In genomic region chr17:6141344-6141743, GRCm38 (mm10) we compare ENCODE assay signal across 20 mouse cellular contexts. TPM values are rescaled to one million over a fixed set of nuclear protein-coding genes. Genes with fewer than 3 reads are reported as not detected.
A peak's percentile ranks its signal among the peaks of the same experiment; 100 is the strongest.
DNase-seq lines count a peak whose midpoint lies in the region; ATAC-seq and TF ChIP-seq lines count a peak whose summit lies in the region.
"Had no signal": no experiment of that assay in that cellular context is flagged by ENCODE, and none has a peak within 500 bp of the region (broad histone marks: within the 10 kb centered on the region; RNA-seq: fewer than 3 reads in every experiment).

No protein-coding gene starts in this region.

- no peak for TF ChIP-seq POLR2A in myocyte (IDR thresholded peaks at IDR 0.05; ENCODE audit: insufficient read length, low read depth)

- H3K27me3 ChIP-seq in limb, embryonic 15.5 days: no peaks in the 10 kb centered on the region
- no peaks in the 10 kb centered on the region for H3K27me3 ChIP-seq in limb, embryonic 10.5 days (ENCODE audit: low read depth, poor library complexity, severe bottlenecking)
- H3K27me3 ChIP-seq in myocyte (ENCODE audit: control insufficient read depth, insufficient read depth, insufficient read length): no peaks in the 10 kb centered on the region
- no peaks in the 10 kb centered on the region for H3K27me3 ChIP-seq in hindbrain, embryonic 10.5 days (ENCODE audit: insufficient read depth, poor library complexity, severe bottlenecking)
- H3K27me3 ChIP-seq: CH12.LX; embryonic facial prominence, embryonic 12.5 days had no signal

- H3ac ChIP-seq in myocyte (ENCODE audit: control insufficient read depth, insufficient read length): no peak overlapping the region

- H3K4me3 ChIP-seq in gastrocnemius, adult 2 months: no peak overlapping the region
- H3K4me3 ChIP-seq in limb, embryonic 15.5 days: no peak overlapping the region
- H3K4me3 ChIP-seq in limb, embryonic 10.5 days: no peak overlapping the region
- H3K4me3 ChIP-seq in myocyte: no peak overlapping the region
- no peak overlapping the region for H3K4me3 ChIP-seq in hindbrain, embryonic 10.5 days
- H3K4me3 ChIP-seq: embryonic facial prominence, embryonic 12.5 days; forebrain, embryonic 10.5 days had no signal

- ATAC-seq in limb, embryonic 15.5 days (ENCODE audit: insufficient number of reproducible peaks, low FRiP score, low TSS enrichment, low read depth): no peak
- ATAC-seq: forebrain, embryonic 14.5 days; intestine, postnatal 0 days had no signal

- intact Hi-C loops in gastrocnemius, adult 2 months (cut with DNase I): loop anchor here (5.0 kb wide), 1 partner anchor 34 kb away; the partner anchor contains the start of gene Tulp4

- no peak for DNase-seq in gastrocnemius, adult 2 months
- no peak for DNase-seq in gastrocnemius, postnatal 10 days
- no peak for DNase-seq in limb, embryonic 10.5 days (ENCODE audit: low spot score)
- DNase-seq in adrenal gland, postnatal 25 days: no peak
- no peak for DNase-seq in hindbrain, embryonic 10.5 days (ENCODE audit: low spot score)
- DNase-seq: adrenal gland, adult 8-10 months; cerebellum, adult 11 months; cerebellum, adult 8-10 months; cerebellum, postnatal 14 days; embryo, embryonic 11 days; heart, postnatal 36 days had no signal

- peaks cover 5% of the 10 kb centered on the region; the same call in 1 of the 2 replicates for H3K4me1 ChIP-seq in limb, embryonic 15.5 days
- no peaks in the 10 kb centered on the region for H3K4me1 ChIP-seq in limb, embryonic 10.5 days
- H3K4me1 ChIP-seq in hindbrain, embryonic 10.5 days (replicated peaks): peaks cover 6% of the 10 kb centered on the region; the same call in 1 of the 2 replicates
- H3K4me1 ChIP-seq: embryonic facial prominence, embryonic 12.5 days had no signal

- no peaks in the 10 kb centered on the region for H3K9me3 ChIP-seq in limb, embryonic 15.5 days
- H3K9me3 ChIP-seq in limb, embryonic 10.5 days (replicated peaks): no peaks in the 10 kb centered on the region
- H3K9me3 ChIP-seq in hindbrain, embryonic 10.5 days: no peaks in the 10 kb centered on the region
- H3K9me3 ChIP-seq: embryonic facial prominence, embryonic 12.5 days; forebrain, embryonic 10.5 days had no signal

- H3K4me2 ChIP-seq in limb, embryonic 15.5 days: no peak overlapping the region
- H3K4me2 ChIP-seq in myocyte (ENCODE audit: low read depth): peak overlapping the region; percentile 65
- H3K4me2 ChIP-seq: embryonic facial prominence, embryonic 12.5 days; heart, embryonic 11.5 days; hindbrain, embryonic 14.5 days had no signal

- H3K27ac ChIP-seq in gastrocnemius, adult 2 months: peak overlapping the region; percentile 43
- H3K27ac ChIP-seq in limb, embryonic 15.5 days: peak overlapping the region; percentile 69
- H3K27ac ChIP-seq in limb, embryonic 10.5 days: no peak overlapping the region
- H3K27ac ChIP-seq in hindbrain, embryonic 10.5 days: no peak overlapping the region
- H3K27ac ChIP-seq: embryonic facial prominence, embryonic 12.5 days; forebrain, embryonic 10.5 days; hindbrain, embryonic 14.5 days had no signal

- H3K79me2 ChIP-seq in myocyte (ENCODE audit: control insufficient read depth, insufficient read depth): peaks cover 66% of the 10 kb centered on the region

- no peak overlapping the region for H3K9ac ChIP-seq in limb, embryonic 15.5 days
- H3K9ac ChIP-seq: embryonic facial prominence, embryonic 12.5 days; hindbrain, embryonic 14.5 days had no signal

- TF ChIP-seq CTCF in gastrocnemius, adult 2 months (IDR thresholded peaks at IDR 0.05): no peak

- 0 out of 2 replicates have a peak, but pooled peaks cover 10% of the 10 kb centered on the region for H3K36me3 ChIP-seq in limb, embryonic 15.5 days
- peaks cover 43% of the 10 kb centered on the region for H3K36me3 ChIP-seq in limb, embryonic 10.5 days
- H3K36me3 ChIP-seq in myocyte (ENCODE audit: control insufficient read depth, insufficient read depth): peaks cover 4% of the 10 kb centered on the region
- H3K36me3 ChIP-seq in hindbrain, embryonic 10.5 days: peaks cover 57% of the 10 kb centered on the region

- 75% methylated on average over 2 of the region's 2 CpGs for WGBS in limb, embryonic 15.5 days
- 95% methylated on average over 2 of the region's 2 CpGs for WGBS in limb, embryonic 10.5 days
- 95% methylated on average over 2 of the region's 2 CpGs for WGBS in hindbrain, embryonic 10.5 days

TF ChIP-seq in myocyte, 11 proteins besides CTCF, POLR2A, EP300 and RAD21:
- TF ChIP-seq TCF3 (IDR thresholded peaks at IDR 0.05; ENCODE audit: insufficient read length, low read depth) (no peak), MAX (IDR thresholded peaks at IDR 0.05; ENCODE audit: low read depth) (no peak), MYOG (IDR thresholded peaks at IDR 0.05; ENCODE audit: control insufficient read depth in 1 of 3, insufficient read depth in 1 of 3, insufficient read length in 2 of 3, low read depth in 2 of 3) (no peak), POLR2AphosphoS2 (IDR thresholded peaks at IDR 0.05; ENCODE audit: insufficient read length, low read depth) (no peak), REST (IDR thresholded peaks at IDR 0.05; ENCODE audit: insufficient read depth, insufficient read length) (no peak)

RNA-seq across cellular contexts. Expression of gene Tulp4, which starts 35.1 kb away (rescaled TPM):
- 100 to 1,000 TPM; 111 to 124 TPM for total RNA-seq in gastrocnemius, adult 2 months (2021)
- 100 to 1,000 TPM; 111 to 116 TPM for total RNA-seq in gastrocnemius, postnatal 10 days (2021)
- 81.4 and 84.0 TPM in 2 replicates for polyA plus RNA-seq in limb, embryonic 15.5 days (2015; fragmentation: Nextera tagmentation; extraction: Ambion mirVana)
- polyA plus RNA-seq in limb, embryonic 10.5 days (2016; fragmentation: Nextera tagmentation; extraction: Ambion mirVana): 145 and 159 TPM in 2 replicates
- polyA plus RNA-seq in myocyte (2012; fragmentation: generic; extraction: Trizol): 56.4 TPM
- total RNA-seq in adrenal gland, postnatal 25 days (2021): 68.1 and 90.9 TPM in 2 replicates
- polyA plus RNA-seq in hindbrain, embryonic 10.5 days (2016; fragmentation: Nextera tagmentation; extraction: Ambion mirVana): 133 and 134 TPM in 2 replicates

Comparison
In these comparisons a context has a peak if more than half of its experiments do, and no peak if none do; other contexts are left out.
1. H3K27ac ChIP-seq: peak in gastrocnemius, adult 2 months (single experiment) and limb, embryonic 15.5 days (single experiment); none in limb, embryonic 10.5 days (single experiment) and hindbrain, embryonic 10.5 days (single experiment).